Mouse (Mus musculus): ENCODE results near the gene Tmem63a. TPM values are rescaled to one million over a fixed set of nuclear protein-coding genes. Genes with fewer than 3 reads are reported as not detected.

Gene Tmem63a
- polyA plus RNA-seq (2017; shearing (Covaris generic)), result 10 to 100 TPM; 21.7 to 42.5 TPM

GRCm38 (mm10) chr1:180942166-180943031 is at the start of gene Tmem63a:
TSS of gene Tmem63a (plus strand) at chr1:180942344.

GRCm38 (mm10) chr1:180892808-180893207 is 49.3 kb upstream of the Tmem63a start, which contains the start of gene Lefty2:
TSS of gene Lefty2 (plus strand) at chr1:180893108.

GRCm38 (mm10) chr1:180904039-180904814 is 37.9 kb upstream of the Tmem63a start, which contains the start of gene Pycr2:
TSS of gene Pycr2 (plus strand) at chr1:180904293.

GRCm38 (mm10) chr1:180934467-180935419 is 7.4 kb upstream of the Tmem63a start, which contains the start of gene Lefty1:
TSS of gene Lefty1 (plus strand) at chr1:180935022.

GRCm38 (mm10) chr1:181020756-181021487 is 78.8 kb downstream of the Tmem63a start, which contains the start of gene Ephx1:
TSS of gene Ephx1 (minus strand) at chr1:181020904.

Other genes starting within 250 kb of the Tmem63a start
- under 1 TPM in 1 of 2 experiments, not detected in 1; 0.29 TPM for gene Mixl1, start 245.3 kb upstream of the Tmem63a start, polyA plus RNA-seq (2017; shearing (Covaris generic))
- 10 to 100 TPM; 36.8 to 42.3 TPM for gene Acbd3, start 216.3 kb upstream of the Tmem63a start, polyA plus RNA-seq (2017; shearing (Covaris generic))
- gene H3f3a, start 128.4 kb upstream of the Tmem63a start, polyA plus RNA-seq (2017; shearing (Covaris generic)), result 1,000 to 10,000 TPM; 1,310 to 1,629 TPM
- gene Sde2, start 91.2 kb upstream of the Tmem63a start, polyA plus RNA-seq (2017; shearing (Covaris generic)), result 10 to 100 TPM; 38.8 to 43.6 TPM
- not detected for gene Lefty2, start 49.2 kb upstream of the Tmem63a start, polyA plus RNA-seq (2017; shearing (Covaris generic))
- 10 to 100 TPM; 69.6 to 97.1 TPM for gene Pycr2, start 38.1 kb upstream of the Tmem63a start, polyA plus RNA-seq (2017; shearing (Covaris generic))
- under 1 TPM in 1 of 2 experiments, not detected in 1; 0.88 TPM for gene Lefty1, start 7.3 kb upstream of the Tmem63a start, polyA plus RNA-seq (2017; shearing (Covaris generic))
- gene Ephx1, start 78.6 kb downstream of the Tmem63a start, polyA plus RNA-seq (2017; shearing (Covaris generic)), result 100 to 1,000 TPM; 158 to 201 TPM
- under 1 TPM in 1 of 2 experiments, not detected in 1; 0.14 TPM for gene 9130409I23Rik, start 108.9 kb downstream of the Tmem63a start, polyA plus RNA-seq (2017; shearing (Covaris generic))
- 10 to 100 TPM; 21.5 to 23.7 TPM for gene Nvl, start 201.9 kb downstream of the Tmem63a start, polyA plus RNA-seq (2017; shearing (Covaris generic))
- 10 to 100 TPM; 76.6 to 82.4 TPM for gene Cnih4, start 202.3 kb downstream of the Tmem63a start, polyA plus RNA-seq (2017; shearing (Covaris generic))

Data from activated CD4-positive, CD25-positive, alpha-beta regulatory T cell (primary cell).